Mouse (Mus musculus) heart, embryonic 13.5 days (tissue): Measurements from ENCODE around the gene Lhx6. TPM values are rescaled to one million over a fixed set of nuclear protein-coding genes. Genes with fewer than 3 reads are reported as not detected.

Source experiments
- polyA plus RNA-seq: library from polyadenylated mRNA; unstranded; fragments of >200 nt; fragmentation: Nextera tagmentation; extraction: Ambion mirVana; gene quantifications from 2 replicates; pipeline ENCODE4 v1.2.1, GENCODE M21; 2015

Gene Lhx6
- polyA plus RNA-seq, 1 experiment from 2014 or later = 1.3 TPM

Other genes with a start within 250 kb of the Lhx6 start
- 0.84 and 0.86 TPM in 2 replicates for gene Ttll11, start 125.5 kb downstream of the Lhx6 start, polyA plus RNA-seq
- 363 and 394 TPM in 2 replicates for gene Ndufa8, start 56.0 kb downstream of the Lhx6 start, polyA plus RNA-seq
- not detected in 2 replicates for gene Morn5, start 56.0 kb downstream of the Lhx6 start, polyA plus RNA-seq
- gene Mrrf, start 31.0 kb upstream of the Lhx6 start, polyA plus RNA-seq = 29.8 and 36.0 TPM in 2 replicates
- gene Rbm18, start 31.4 kb upstream of the Lhx6 start, polyA plus RNA-seq = 52.0 and 53.9 TPM in 2 replicates
- gene Ptgs1, start 125.0 kb upstream of the Lhx6 start, polyA plus RNA-seq = 23.3 and 25.2 TPM in 2 replicates